Mouse (Mus musculus) E14TG2a.4 (cell line): ENCODE data around the gene Fam208b.

Experiments used
- CTCF ChIP-seq: conservative IDR thresholded peaks from 2 replicates; pipeline ENCODE4 v1.5.1; 2014; ENCODE audit warnings: low read length
- NANOG ChIP-seq: IDR thresholded peaks from 2 replicates; pipeline ENCODE4 v1.6.1; 2014; ENCODE audit warnings: borderline replicate concordance, low read length, mixed read lengths
- POU5F1 ChIP-seq: IDR thresholded peaks from 2 replicates; pipeline ENCODE4 v1.6.1; 2014; ENCODE audit warnings: low read length, borderline replicate concordance

- no peak for TF ChIP-seq CTCF
- no peak for TF ChIP-seq POU5F1
- no peak for TF ChIP-seq NANOG
These were observed 84.6 kb downstream of the Fam208b start for GRCm38 (mm10) chr13:3526328-3526727.
